Mouse (Mus musculus) brain, embryonic 14.5 days (tissue): Measurements from ENCODE around the gene Ufc1.

Experiments used
- CTCF ChIP-seq: fragments of 200-500 bp; IDR thresholded peaks from 2 replicates; pipeline ENCODE4 v1.5.1; 2012; ENCODE audit warnings: inconsistent platforms, mild to moderate bottlenecking, moderate library complexity, borderline replicate concordance; ENCODE audit not compliant: insufficient read depth, insufficient read length; ENCODE audit errors: extremely low read depth
- POLR2A ChIP-seq: fragments of 200-500 bp; IDR thresholded peaks from 2 replicates; pipeline ENCODE4 v1.6.1; 2012; ENCODE audit warnings: mild to moderate bottlenecking, inconsistent platforms, borderline replicate concordance; ENCODE audit not compliant: poor library complexity, insufficient read depth, insufficient read length, severe bottlenecking; ENCODE audit errors: extremely low read depth

- TF ChIP-seq POLR2A = no peak
- TF ChIP-seq CTCF = no peak
Observed at GRCm38 (mm10) chr1:171263666-171264461, 31.0 kb downstream of the Ufc1 start.
